Mouse (Mus musculus) splenic B cell, adult 2 months (primary cell): ENCODE results near the gene Gpr107.

Experiments
- DNase-seq: peaks from one replicate; pipeline ENCODE4 v3.0.0-alpha.2; 2011; ENCODE audit warnings: low read depth, low spot score
- H3K27me3 ChIP-seq: 2 replicates; pipeline ENCODE4 v1.6.1; 2012; ENCODE audit warnings: mild to moderate bottlenecking, low read length, moderate library complexity, mixed read lengths; ENCODE audit not compliant: control insufficient read depth, poor library complexity, insufficient read depth, severe bottlenecking
- H3K36me3 ChIP-seq: 2 replicates; pipeline ENCODE4 v1.6.1; 2012; ENCODE audit warnings: mild to moderate bottlenecking, low read length, moderate library complexity, mixed read lengths; ENCODE audit not compliant: control insufficient read depth, poor library complexity, insufficient read depth, severe bottlenecking

Gpr107 gene

DNA sequence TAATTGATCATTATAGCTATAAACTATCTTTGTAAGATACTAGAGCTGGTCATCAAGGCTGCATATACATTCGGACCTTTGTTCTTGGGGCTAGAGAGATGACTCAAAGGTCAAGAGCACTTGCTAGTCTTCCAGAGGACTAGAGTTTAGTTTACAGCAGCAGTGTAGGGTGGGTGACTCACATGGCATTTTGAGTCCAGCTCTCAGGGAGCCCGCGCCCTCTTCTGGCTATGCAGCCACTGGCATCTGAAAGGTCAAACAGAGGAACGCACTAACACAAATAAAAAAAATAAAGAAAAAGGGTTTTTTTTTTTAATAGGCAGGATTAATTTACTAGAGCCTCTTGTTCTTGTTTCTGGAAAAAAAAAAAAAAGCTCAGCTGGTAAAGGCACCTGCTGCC, 57.4 kb downstream of the Gpr107 start:
- Histone ChIP-seq H3K36me3 (no peaks in the 10 kb centered on the region; the same call in 1 of the 2 replicates), H3K27me3 (no peaks in the 10 kb centered on the region)
- DNase-seq: no peak

DNA sequence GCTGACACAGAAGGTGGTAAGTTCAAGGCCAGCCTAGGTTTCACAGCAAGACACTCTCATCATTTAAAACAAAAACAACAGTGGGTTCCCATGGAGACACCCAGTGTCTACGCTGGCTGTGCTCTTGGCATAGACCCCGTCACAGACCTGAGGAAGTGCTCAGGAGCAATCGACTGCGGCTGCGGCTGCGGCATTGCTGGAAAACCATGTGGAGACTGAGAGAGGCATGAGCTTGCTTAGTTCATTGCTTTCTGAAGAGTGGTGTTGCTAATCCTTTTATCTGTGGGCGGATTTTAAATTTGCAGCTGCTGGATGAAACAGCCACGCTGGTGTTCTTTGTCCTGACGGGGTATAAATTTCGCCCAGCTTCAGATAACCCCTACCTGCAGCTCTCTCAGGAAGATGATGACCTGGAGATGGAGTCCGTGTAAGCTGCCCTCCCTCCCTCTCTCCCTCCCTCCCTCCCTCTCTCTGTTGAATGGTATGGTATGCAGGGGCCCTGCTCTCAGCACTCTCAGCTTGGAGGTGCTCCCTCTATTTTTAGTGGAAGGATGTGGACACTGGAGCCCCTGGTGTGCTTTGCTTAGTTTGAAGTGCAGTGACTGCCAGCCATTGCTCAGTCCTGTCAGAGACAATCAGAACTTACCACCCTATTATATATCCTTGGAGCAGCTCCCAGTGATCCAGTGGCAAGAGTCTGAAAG, 58.2 kb downstream of the Gpr107 start:
- peaks cover 2% of the 10 kb centered on the region for H3K36me3 ChIP-seq
- DNase-seq: no peak
- H3K27me3 ChIP-seq: no peaks in the 10 kb centered on the region

DNA sequence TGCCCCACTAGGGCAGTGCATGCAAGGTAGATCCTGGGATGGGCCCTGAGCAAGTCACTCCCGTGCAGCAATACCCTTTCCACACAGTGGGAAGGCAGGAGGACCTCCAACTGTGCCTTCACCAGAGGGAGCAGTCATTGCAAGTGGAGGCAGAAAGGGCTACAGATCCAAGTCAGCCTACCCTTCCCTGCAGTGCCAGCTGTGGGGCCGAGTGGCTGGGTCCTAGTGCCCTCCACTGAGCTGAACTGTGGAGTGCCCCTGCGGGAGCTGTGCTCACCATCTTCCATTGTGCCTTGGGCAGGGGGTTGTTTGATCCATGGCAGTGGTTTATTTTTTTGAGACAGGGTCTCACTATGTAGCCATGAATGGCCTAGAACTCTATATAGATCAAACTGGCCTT, 59.1 kb downstream of the Gpr107 start:
- H3K27me3 ChIP-seq: no peaks in the 10 kb centered on the region
- H3K36me3 ChIP-seq: peaks cover 2% of the 10 kb centered on the region
- DNase-seq: no peak

- no peaks in the 10 kb centered on the region for H3K27me3 ChIP-seq
- H3K36me3 ChIP-seq: peaks cover 2% of the 10 kb centered on the region
- DNase-seq: no peak
Observed at GRCm38 (mm10) chr2:31214211-31214796, 62.2 kb downstream of the Gpr107 start.

GRCm38 (mm10) chr2:31218611-31219010, 66.5 kb downstream of the Gpr107 start:
- no peaks in the 10 kb centered on the region for H3K27me3 ChIP-seq
- no peak for DNase-seq
- peaks cover 2% of the 10 kb centered on the region for H3K36me3 ChIP-seq

DNA sequence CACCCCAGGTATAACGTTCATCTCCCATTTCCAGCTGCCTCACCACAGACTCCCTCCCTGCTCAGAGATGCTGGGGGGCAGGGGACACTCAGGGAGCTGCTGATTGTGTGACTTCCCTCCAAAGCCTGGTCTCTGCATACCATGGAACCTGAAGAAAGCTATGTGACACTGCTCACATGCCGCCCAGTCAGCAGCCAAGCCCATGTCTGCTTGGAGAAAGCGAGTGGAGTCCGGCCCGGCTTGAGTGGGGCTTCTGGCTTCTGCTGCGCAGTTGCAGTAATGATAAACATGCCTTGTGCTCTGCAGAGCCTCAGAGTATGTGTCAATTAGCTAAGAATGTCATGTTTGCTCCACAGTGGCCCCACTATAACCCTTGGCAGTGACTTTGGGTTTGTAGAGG, 67.4 kb downstream of the Gpr107 start:
- no peaks in the 10 kb centered on the region for H3K27me3 ChIP-seq
- peaks cover 2% of the 10 kb centered on the region for H3K36me3 ChIP-seq

DNA sequence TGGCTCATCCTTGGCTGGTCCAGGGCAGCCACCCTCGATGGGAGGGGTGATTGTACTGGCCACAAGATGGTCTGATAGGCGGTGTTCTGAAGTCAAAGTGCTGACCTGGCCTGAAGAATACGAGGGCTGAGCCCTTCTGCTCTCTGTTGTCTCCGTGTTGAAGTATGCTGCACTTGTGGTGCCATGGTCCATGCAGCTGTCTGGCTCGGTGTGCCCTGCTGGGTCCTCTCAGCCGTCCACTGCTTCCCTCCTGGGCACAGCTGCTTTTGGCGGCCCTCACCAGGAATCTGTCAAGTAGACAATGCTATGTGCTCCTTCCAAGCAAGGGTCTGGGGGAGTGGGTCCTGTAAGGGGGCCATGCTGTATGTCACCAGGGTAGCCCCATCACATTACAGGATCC, 68.7 kb downstream of the Gpr107 start:
- no peak for DNase-seq
- H3K36me3 ChIP-seq: no peaks in the 10 kb centered on the region
- no peaks in the 10 kb centered on the region for H3K27me3 ChIP-seq

More for the DNA sequence above, 67.4 kb downstream of the Gpr107 start:
- no peak for DNase-seq

DNA sequence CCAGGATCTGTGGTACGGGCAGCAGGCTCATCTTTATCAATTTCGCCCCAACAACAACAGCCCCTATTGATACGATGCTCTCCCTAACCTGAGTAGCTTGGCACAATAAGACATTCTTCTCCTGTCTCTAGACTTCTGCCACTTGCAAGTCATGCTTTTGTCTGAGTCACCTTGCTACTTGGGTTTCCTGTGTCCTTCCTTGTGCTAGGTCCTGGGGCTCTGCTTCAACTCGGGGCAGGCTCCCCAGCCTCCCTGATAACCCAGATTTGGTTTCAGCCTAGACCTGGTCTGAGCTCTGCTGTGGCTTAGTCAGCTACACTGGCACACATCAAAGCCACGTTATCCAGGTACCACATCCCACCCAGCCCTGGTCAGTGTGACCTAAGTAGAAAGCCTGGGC, 69.5 kb downstream of the Gpr107 start:
- DNase-seq: no peak
- no peaks in the 10 kb centered on the region for H3K27me3 ChIP-seq
- H3K36me3 ChIP-seq: no peaks in the 10 kb centered on the region

DNA sequence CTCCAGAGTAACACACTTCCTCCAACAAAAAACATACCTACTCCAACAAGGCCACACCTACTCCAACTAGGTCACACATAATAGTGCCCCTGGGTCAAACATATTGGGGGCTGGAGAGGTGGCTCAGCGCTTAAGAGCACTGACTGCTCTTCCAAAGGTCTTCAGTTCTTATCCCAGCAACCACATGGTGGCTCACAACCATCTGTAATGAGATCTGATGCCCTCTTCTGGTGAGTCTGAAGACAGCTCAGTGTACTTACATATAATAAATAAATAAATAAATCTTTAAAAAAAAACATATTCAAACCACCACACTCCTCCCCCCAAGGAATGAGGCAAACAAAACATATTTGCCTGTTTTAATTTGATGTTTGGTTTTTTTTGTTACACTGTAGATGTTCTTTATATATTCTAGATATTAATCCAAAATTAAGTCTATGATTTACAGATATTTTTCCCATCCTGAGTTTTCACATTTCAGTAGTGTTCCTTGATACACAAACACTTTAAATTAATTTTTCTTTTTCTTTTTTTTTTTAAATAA, 76.7 kb downstream of the Gpr107 start:
- H3K27me3 ChIP-seq: no peaks in the 10 kb centered on the region
- DNase-seq: peak; percentile 13
- H3K36me3 ChIP-seq: no peaks in the 10 kb centered on the region

DNA sequence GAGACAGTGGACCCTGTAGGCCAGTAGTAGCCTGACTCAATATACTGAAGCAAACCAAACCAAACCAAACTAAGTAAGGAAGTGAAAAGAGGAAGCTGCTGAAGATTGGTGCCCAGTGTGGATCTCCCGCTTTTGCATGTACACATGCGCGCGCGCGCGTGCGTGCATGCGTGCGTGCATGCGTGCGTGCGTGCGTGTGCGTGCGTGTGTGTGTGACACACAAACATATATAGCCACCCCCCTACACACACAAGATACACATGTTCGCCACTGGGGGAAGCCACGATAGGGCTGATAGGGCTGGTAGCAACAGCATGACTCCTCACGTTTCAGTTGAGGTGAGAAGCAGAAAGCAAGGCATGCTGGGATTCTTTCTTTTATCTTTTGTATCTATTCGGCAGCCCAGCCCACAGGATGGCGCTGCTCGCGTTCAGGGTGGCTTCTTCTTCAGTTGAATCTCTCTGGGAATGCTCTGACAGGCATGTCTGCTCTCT, 87.1 kb downstream of the Gpr107 start:
- peak; percentile 94 for DNase-seq
- no peaks in the 10 kb centered on the region for H3K27me3 ChIP-seq
- H3K36me3 ChIP-seq: no peaks in the 10 kb centered on the region

- DNase-seq: no peak
- Histone ChIP-seq H3K36me3 (no peaks in the 10 kb centered on the region), H3K27me3 (no peaks in the 10 kb centered on the region)
Observed at GRCm38 (mm10) chr2:31239833-31240232, 87.7 kb downstream of the Gpr107 start.

GRCm38 (mm10) chr2:31241639-31242038, 89.5 kb downstream of the Gpr107 start:
- H3K36me3 ChIP-seq: no peaks in the 10 kb centered on the region
- no peak for DNase-seq
- no peaks in the 10 kb centered on the region for H3K27me3 ChIP-seq

- DNase-seq: no peak
- no peaks in the 10 kb centered on the region for H3K27me3 ChIP-seq
- no peaks in the 10 kb centered on the region for H3K36me3 ChIP-seq
Observed at GRCm38 (mm10) chr2:31244216-31244615, 92.1 kb downstream of the Gpr107 start.

GRCm38 (mm10) chr2:31245051-31245450, 92.9 kb downstream of the Gpr107 start:
- Histone ChIP-seq H3K27me3 (no peaks in the 10 kb centered on the region), H3K36me3 (no peaks in the 10 kb centered on the region)
- no peak for DNase-seq

GRCm38 (mm10) chr2:31245491-31246141, 93.5 kb downstream of the Gpr107 start, which contains the start of gene Ncs1:
Gene Ncs1, plus strand, starts transcription at chr2:31245823.
- no peaks in the 10 kb centered on the region for H3K36me3 ChIP-seq
- no peaks in the 10 kb centered on the region for H3K27me3 ChIP-seq
- DNase-seq: peak; percentile 51
